Mouse (Mus musculus): ENCODE data around the gene Eif4h. TPM values are rescaled to one million over a fixed set of nuclear protein-coding genes. Genes with fewer than 3 reads are reported as not detected.

Eif4h gene
- 294 and 336 TPM in 2 replicates for polyA plus RNA-seq (2021; fragmentation: Nextera tagmentation)
- long read RNA-seq, experiment 1, transcript Eif4h-201 (6 exons, 2,367 nt), result minor isoform, 930 of 2,478 reads
- long read RNA-seq, experiment 1, transcript Eif4h-205 (7 exons, 2,726 nt), result major isoform, 1,357 of 2,478 reads
- long read RNA-seq, experiment 1, partial matches to known transcripts, result 147 of 2,478 reads
- long read RNA-seq, experiment 1, other reads (novel, unspliced or antisense), result 43 of 2,478 reads
- long read RNA-seq, experiment 2, transcript Eif4h-201 (6 exons, 2,367 nt), result minor isoform, 241 of 625 reads
- long read RNA-seq, experiment 2, transcript Eif4h-205 (7 exons, 2,726 nt), result major isoform, 251 of 625 reads
- long read RNA-seq, experiment 2, partial matches to known transcripts, result 126 of 625 reads
- long read RNA-seq, experiment 2, other reads (novel, unspliced or antisense), result 6 of 625 reads

DNA sequence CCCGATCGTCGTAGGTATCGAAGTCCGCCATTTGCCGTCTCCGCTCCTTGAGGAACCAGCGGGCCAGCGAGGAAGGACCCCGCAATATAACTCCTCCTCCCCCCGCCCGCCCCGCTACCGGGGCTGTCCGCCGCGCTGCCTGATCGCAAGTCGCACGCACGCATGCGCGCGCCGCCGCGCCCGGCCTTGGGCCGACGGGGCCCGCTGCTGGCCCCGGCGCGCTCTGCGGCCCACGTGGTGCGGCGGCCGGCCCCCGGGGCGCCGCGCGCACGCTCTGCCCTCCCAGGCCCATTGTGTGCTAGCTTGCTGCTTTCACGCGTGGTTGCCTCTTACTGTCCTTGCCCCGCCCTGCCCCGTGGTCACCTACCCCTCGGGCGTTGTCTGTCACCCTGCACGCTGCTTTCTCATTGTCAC, at the start of gene Eif4h:
Eif4h (minus strand) TSS at position 222 of the 414 bp plus-strand sequence.

GRCm38 (mm10) chr5:134688086-134688717, 48.9 kb upstream of the Eif4h start, which contains the start of gene Limk1:
Gene Limk1, minus strand, starts transcription at chr5:134688598.

DNA sequence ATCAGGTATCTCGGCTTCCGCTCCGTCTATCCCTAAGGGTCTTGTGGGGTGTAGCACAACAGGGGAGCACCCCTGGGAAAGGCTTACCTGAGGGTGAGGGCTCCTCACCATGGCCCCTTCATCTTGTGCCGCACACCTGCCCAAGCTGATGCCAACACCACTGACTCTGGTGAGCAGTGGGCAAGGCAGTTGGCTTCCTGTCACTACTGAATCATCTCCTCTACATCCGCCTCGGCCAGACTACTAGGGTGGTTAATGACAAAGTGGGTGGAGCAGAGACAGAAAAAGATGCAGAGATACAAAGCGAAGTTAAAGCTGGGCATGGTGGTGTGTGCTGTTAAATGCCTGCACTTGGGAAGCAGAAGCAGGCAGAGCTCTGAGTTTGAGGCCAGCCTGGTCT, 24.5 kb downstream of the Eif4h start, which contains the start of gene Lat2:
Lat2 (minus strand) TSS at position 224 of the 400 bp plus-strand sequence.

GRCm38 (mm10) chr5:134581146-134581545, 58.1 kb downstream of the Eif4h start, which contains the start of gene Rfc2:
Gene Rfc2, plus strand, starts transcription at chr5:134581366.

Other genes starting within 250 kb of the Eif4h start
- 9.9 and 12.2 TPM in 2 replicates for gene Gtf2ird1, start 182.8 kb downstream of the Eif4h start, polyA plus RNA-seq (2021; fragmentation: Nextera tagmentation)
- 4.8 and 8.1 TPM in 2 replicates for gene Clip2, start 87.1 kb downstream of the Eif4h start, polyA plus RNA-seq (2021; fragmentation: Nextera tagmentation)
- 0.14 and 0.18 TPM in 2 replicates for gene Syna, start 79.3 kb downstream of the Eif4h start, polyA plus RNA-seq (2021; fragmentation: Nextera tagmentation)
- gene Rfc2, start 58.1 kb downstream of the Eif4h start, polyA plus RNA-seq (2021; fragmentation: Nextera tagmentation), result 75.8 and 100 TPM in 2 replicates
- 2.6 and 3.9 TPM in 2 replicates for gene Lat2, start 24.5 kb downstream of the Eif4h start, polyA plus RNA-seq (2021; fragmentation: Nextera tagmentation)
- gene Limk1, start 49.1 kb upstream of the Eif4h start, polyA plus RNA-seq (2021; fragmentation: Nextera tagmentation), result 2.4 and 20.3 TPM in 2 replicates
- gene Eln, start 107.8 kb upstream of the Eif4h start, polyA plus RNA-seq (2021; fragmentation: Nextera tagmentation), result 0.22 and 0.41 TPM in 2 replicates

Data from left cerebral cortex, adult 6 months (tissue).